Mouse (Mus musculus) liver, postnatal 0 days (tissue): ENCODE measurements at regions not wholly inside any gene's neighbourhood (a gene's known extent, or its start where the extent isn't known, plus 50 kb on each side); places are given as distances from the start of the nearest gene placed in this dataset.

Experiments used
- CTCF ChIP-seq: sonication (generic); IDR thresholded peaks from 2 replicates; pipeline ENCODE4 v1.5.1; 2016; ENCODE audit warnings: antibody characterized with exemption, low read depth
- EP300 ChIP-seq: IDR thresholded peaks from 2 replicates; pipeline ENCODE4 v1.6.1; 2016; ENCODE audit warnings: antibody characterized with exemption, low read depth, mild to moderate bottlenecking

- TF ChIP-seq CTCF = no peak
- no peak for TF ChIP-seq EP300
These were observed 317.7 kb downstream of the Plk2 start for GRCm38 (mm10) chr13:110712527-110712926.
